Mouse (Mus musculus) embryonic facial prominence, embryonic 14.5 days (tissue): ENCODE measurements around the gene Gpd1l. TPM values are rescaled to one million over a fixed set of nuclear protein-coding genes. Genes with fewer than 3 reads are reported as not detected.
"Not testable (repeated sequence)": the region's sequence is repeated elsewhere in the genome, so short reads cannot be mapped to it uniquely, and the experiment has no call there.

Source experiments
- ATAC-seq: fragments of 200-750 bp; cut with Nextera tagmentation; 2 replicates; pipeline ENCODE4 v1.8.0; 2017; ENCODE audit warnings: low read depth, moderate number of reproducible peaks, moderate TSS enrichment
- DNase-seq: peaks from one replicate; pipeline ENCODE4 v3.0.0-alpha.2; 2015; ENCODE audit warnings: low spot score
- H3K27ac ChIP-seq: fragments of 300-500 bp; sonication (generic); replicated peaks from 2 replicates; pipeline ENCODE4 v1.5.1; 2014; ENCODE audit warnings: low read depth, mild to moderate bottlenecking, low read length, moderate library complexity
- H3K27me3 ChIP-seq: fragments of 300-500 bp; sonication (generic); replicated peaks from 2 replicates; pipeline ENCODE4 v1.6.1; 2014; ENCODE audit warnings: low read length; ENCODE audit not compliant: control insufficient read depth, insufficient read depth
- H3K36me3 ChIP-seq: fragments of 300-500 bp; sonication (generic); 2 replicates; pipeline ENCODE4 v1.6.1; 2014; ENCODE audit warnings: low read length, mixed read lengths; ENCODE audit not compliant: control insufficient read depth, insufficient read depth
- H3K4me1 ChIP-seq: fragments of 300-500 bp; sonication (generic); 2 replicates; pipeline ENCODE4 v1.6.1; 2014; ENCODE audit warnings: antibody characterized with exemption, low read length; ENCODE audit not compliant: control insufficient read depth, insufficient read depth
- H3K4me2 ChIP-seq: fragments of 300-500 bp; sonication (generic); 2 replicates; pipeline ENCODE4 v1.6.1; 2014; ENCODE audit warnings: low read depth, mild to moderate bottlenecking, low read length, moderate library complexity, mixed read lengths
- H3K4me3 ChIP-seq: fragments of 300-500 bp; sonication (generic); 2 replicates; pipeline ENCODE4 v1.5.1; 2014; ENCODE audit warnings: low read depth, mild to moderate bottlenecking, low read length
- H3K9ac ChIP-seq: fragments of 300-500 bp; sonication (generic); 2 replicates; pipeline ENCODE4 v1.6.1; 2014; ENCODE audit warnings: low read depth, mild to moderate bottlenecking, low read length, moderate library complexity, mixed read lengths
- H3K9me3 ChIP-seq: fragments of 300-500 bp; sonication (generic); 2 replicates; pipeline ENCODE4 v1.6.1; 2016; ENCODE audit warnings: low read length; ENCODE audit not compliant: control insufficient read depth
- WGBS: fragments of 180-500 bp; shearing (Covaris S2); extraction: QIAGEN DNeasy Blood & Tissue Kit; methylation state at CpG from one replicate; pipeline ENCODE4 v1.1.7; 2014; 5-methylcytosine and 5-hydroxymethylcytosine counted together
- polyA plus RNA-seq: library from polyadenylated mRNA; unstranded; fragments of >200 nt; fragmentation: Nextera tagmentation; extraction: Ambion mirVana; gene quantifications from 2 replicates; pipeline ENCODE4 v1.2.1, GENCODE M21; 2014

Gpd1l gene
- 9.1 and 10.3 TPM in 2 replicates for polyA plus RNA-seq

- Histone ChIP-seq H3K4me1 (peaks cover 11% of the 10 kb centered on the region), H3K9me3 (no peaks in the 10 kb centered on the region), H3K9ac (peak within 1 kb of the TSS; percentile 70), H3K27ac (peak within 1 kb of the TSS; percentile 28), H3K27me3 (no peaks in the 10 kb centered on the region), H3K4me3 (peak within 1 kb of the TSS; percentile 78), H3K36me3 (no peaks in the 10 kb centered on the region), H3K4me2 (peak within 1 kb of the TSS; percentile 92)
- WGBS: 0% methylated on average over 8 of the region's 30 CpGs
- DNase-seq: peak; percentile 97
- ATAC-seq: peak; percentile 99
Observed at GRCm38 (mm10) chr9:114933723-114934171, at the start of gene Gpd1l. Gene Gpd1l, minus strand, starts transcription at chr9:114933987.

- H3K9me3 ChIP-seq: no peaks in the 10 kb centered on the region
- DNase-seq (no peak), ATAC-seq (no peak)
- H3K27me3 ChIP-seq: no peaks in the 10 kb centered on the region
- H3K36me3 ChIP-seq: no peaks in the 10 kb centered on the region
- 91% methylated on average over 16 of the region's 16 CpGs for WGBS
- H3K9ac ChIP-seq: no peak within 1 kb of the TSS
- no peak within 1 kb of the TSS for H3K27ac ChIP-seq
- H3K4me3 ChIP-seq: no peak within 1 kb of the TSS
- no peak within 1 kb of the TSS for H3K4me2 ChIP-seq
- H3K4me1 ChIP-seq: peaks cover 12% of the 10 kb centered on the region
Observed at GRCm38 (mm10) chr9:114982689-114983360, 49.0 kb upstream of the Gpd1l start, which contains the start of gene Rps27rt. Gene Rps27rt, minus strand, starts transcription at chr9:114982739.

- H3K4me2 ChIP-seq: peak overlapping the region; percentile 89; the same call in 1 of the 2 replicates
- peaks cover 12% of the 10 kb centered on the region for H3K4me1 ChIP-seq
- no peaks in the 10 kb centered on the region for H3K36me3 ChIP-seq
- no peak overlapping the region for H3K4me3 ChIP-seq
- no peak overlapping the region for H3K9ac ChIP-seq
- ATAC-seq (no peak), DNase-seq (no peak)
- no peak overlapping the region for H3K27ac ChIP-seq
- no peaks in the 10 kb centered on the region for H3K9me3 ChIP-seq
- 53% methylated on average over 6 of the region's 6 CpGs for WGBS
- no peaks in the 10 kb centered on the region for H3K27me3 ChIP-seq
Observed at GRCm38 (mm10) chr9:114979969-114980368, 46.2 kb upstream of the Gpd1l start.

DNA sequence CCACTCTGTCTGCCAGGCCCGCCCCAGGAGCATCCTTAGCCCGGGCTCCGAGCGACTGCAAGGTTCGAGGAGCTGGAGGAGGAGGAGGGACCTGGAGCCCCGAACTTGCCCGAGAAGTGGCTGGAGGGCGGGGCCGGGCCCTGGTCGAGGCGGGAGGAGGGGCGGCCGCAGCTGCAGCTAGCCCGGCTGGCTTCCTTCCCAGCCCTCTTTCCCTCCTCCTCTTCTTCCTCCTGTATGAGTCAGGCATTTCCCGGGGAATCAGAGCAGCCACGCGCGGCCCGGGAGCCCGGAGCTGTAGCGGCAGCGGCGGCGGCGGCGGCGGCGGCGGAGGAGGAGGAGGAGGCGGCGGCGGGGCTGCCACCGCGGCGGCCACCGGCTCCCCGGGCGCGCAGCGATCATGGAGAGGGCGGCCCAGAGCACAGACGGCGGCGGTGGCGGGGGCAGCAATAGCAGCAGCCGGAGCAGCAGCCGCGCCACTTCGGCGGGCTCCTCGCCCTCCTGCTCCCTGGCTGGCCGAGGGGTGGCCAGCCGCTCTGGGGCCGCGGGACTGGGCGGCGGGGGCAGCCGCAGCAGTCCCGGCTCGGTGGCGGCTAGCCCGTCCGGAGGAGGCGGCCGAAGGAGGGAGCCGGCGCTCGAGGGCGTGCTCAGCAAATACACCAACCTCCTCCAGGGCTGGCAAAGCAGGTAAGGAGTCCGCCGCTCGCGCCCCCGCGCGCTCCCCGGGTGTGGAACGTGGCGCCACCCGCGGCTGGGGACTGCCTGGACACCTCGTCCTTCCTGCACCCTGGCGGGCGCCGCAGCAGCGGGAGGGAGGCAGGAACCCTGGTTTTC is 44.7 kb upstream of the Gpd1l start, which contains the start of gene Osbpl10:
Osbpl10 (plus strand) TSS at position 289 of the 831 bp plus-strand sequence.
- H3K4me3 ChIP-seq: peak within 1 kb of the TSS; percentile 84
- H3K4me1 ChIP-seq: peaks cover 12% of the 10 kb centered on the region
- H3K27me3 ChIP-seq: no peaks in the 10 kb centered on the region
- DNase-seq (peak; percentile 87), ATAC-seq (peak; percentile 90)
- H3K27ac ChIP-seq: peak within 1 kb of the TSS; percentile 81
- no peaks in the 10 kb centered on the region for H3K36me3 ChIP-seq
- H3K9ac ChIP-seq: peak within 1 kb of the TSS; percentile 86
- peak within 1 kb of the TSS; percentile 89 for H3K4me2 ChIP-seq
- under 1% methylated on average over 25 of the region's 86 CpGs for whole genome bisulfite sequencing
- H3K9me3 ChIP-seq: no peaks in the 10 kb centered on the region

- no peaks in the 10 kb centered on the region for H3K36me3 ChIP-seq
- H3K4me3 ChIP-seq: peak overlapping the region; percentile 84
- no peaks in the 10 kb centered on the region for H3K9me3 ChIP-seq
- peak overlapping the region; percentile 89 for H3K4me2 ChIP-seq
- H3K27ac ChIP-seq: peak overlapping the region; percentile 81; the same call in 1 of the 2 replicates
- DNase-seq: peak; percentile 28
- ATAC-seq: peak; percentile 75
- 9% methylated on average over 28 of the region's 31 CpGs for WGBS
- H3K27me3 ChIP-seq: no peaks in the 10 kb centered on the region
- H3K4me1 ChIP-seq: peaks cover 12% of the 10 kb centered on the region
- peak overlapping the region; percentile 86 for H3K9ac ChIP-seq
Observed at GRCm38 (mm10) chr9:114977461-114978280, 43.9 kb upstream of the Gpd1l start.

- not testable (repeated sequence) for H3K27me3 ChIP-seq, H3K9me3 ChIP-seq, H3K4me2 ChIP-seq, H3K9ac ChIP-seq, H3K4me3 ChIP-seq, H3K27ac ChIP-seq, H3K36me3 ChIP-seq, DNase-seq, H3K4me1 ChIP-seq, ATAC-seq
- WGBS: 77% methylated on average over 7 of the region's 7 CpGs
Observed at GRCm38 (mm10) chr9:114966286-114966685, 32.5 kb upstream of the Gpd1l start.

DNA sequence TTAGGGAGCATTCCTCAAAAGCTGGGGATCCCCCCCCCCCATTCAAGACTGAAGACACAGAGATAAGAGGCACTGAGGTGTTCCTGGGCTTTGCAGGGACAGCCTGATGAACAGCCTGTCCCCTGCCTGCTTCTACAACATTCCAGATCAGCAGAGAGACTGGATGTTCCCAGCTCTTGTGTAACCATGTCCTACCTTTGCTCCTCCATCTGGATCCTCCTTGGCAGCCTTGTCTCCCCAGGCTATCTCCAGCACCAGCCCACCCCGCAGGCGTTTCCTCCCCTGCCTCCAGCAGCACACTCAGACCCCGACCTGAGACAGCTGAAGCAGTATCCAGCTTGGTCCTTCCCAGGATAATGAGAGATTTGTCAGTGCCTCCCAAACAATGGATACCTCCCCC is 30.3 kb upstream of the Gpd1l start:
- WGBS: 55% methylated on average over 3 of the region's 3 CpGs
- ATAC-seq: no peak

GRCm38 (mm10) chr9:114960844-114961243 is 27.1 kb upstream of the Gpd1l start:
- no peak overlapping the region for H3K4me3 ChIP-seq
- H3K9ac ChIP-seq: no peak overlapping the region
- H3K4me2 ChIP-seq: no peak overlapping the region
- no peaks in the 10 kb centered on the region for H3K27me3 ChIP-seq
- no peaks in the 10 kb centered on the region for H3K36me3 ChIP-seq
- no peaks in the 10 kb centered on the region for H3K4me1 ChIP-seq
- no peak for ATAC-seq
- no peak for DNase-seq
- H3K27ac ChIP-seq: no peak overlapping the region
- H3K9me3 ChIP-seq: no peaks in the 10 kb centered on the region
- WGBS: 65% methylated on average over 6 of the region's 6 CpGs

More for the DNA sequence above, 30.3 kb upstream of the Gpd1l start:
- no peaks in the 10 kb centered on the region for H3K4me1 ChIP-seq
- H3K36me3 ChIP-seq: no peaks in the 10 kb centered on the region
- no peak overlapping the region for H3K9ac ChIP-seq
- H3K4me3 ChIP-seq: no peak overlapping the region
- H3K27ac ChIP-seq: no peak overlapping the region
- no peaks in the 10 kb centered on the region for H3K9me3 ChIP-seq
- H3K27me3 ChIP-seq: no peaks in the 10 kb centered on the region
- H3K4me2 ChIP-seq: no peak overlapping the region
- DNase-seq: no peak
